Mouse (Mus musculus): ENCODE data around the gene Ehbp1l1.

The Ehbp1l1 gene

DNA sequence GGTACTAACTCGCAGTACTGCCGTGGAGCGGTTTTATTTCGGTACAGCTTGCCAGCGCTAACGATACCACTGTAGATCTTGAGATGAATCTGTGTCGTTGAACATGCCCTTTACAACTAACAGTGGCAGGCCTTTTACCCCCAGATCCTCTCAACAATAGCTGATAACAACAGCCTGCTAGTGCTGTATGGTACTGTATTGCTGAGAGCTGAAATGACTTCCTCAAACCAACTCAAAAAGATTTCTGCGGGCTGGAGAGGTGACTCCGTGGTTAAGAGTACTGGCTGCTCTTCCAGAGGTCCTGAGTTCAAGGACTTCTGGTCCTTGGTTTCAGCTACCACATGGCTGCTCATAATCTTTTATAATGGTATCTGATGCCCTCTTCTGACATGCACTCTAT, 8.2 kb upstream of the Ehbp1l1 start:
- ATAC-seq (ENCODE audit: low TSS enrichment) = no peak

GRCm38 (mm10) chr19:5731264-5731978, 5.3 kb upstream of the Ehbp1l1 start:
- peak; percentile 72 for ATAC-seq (ENCODE audit: low TSS enrichment)

DNA sequence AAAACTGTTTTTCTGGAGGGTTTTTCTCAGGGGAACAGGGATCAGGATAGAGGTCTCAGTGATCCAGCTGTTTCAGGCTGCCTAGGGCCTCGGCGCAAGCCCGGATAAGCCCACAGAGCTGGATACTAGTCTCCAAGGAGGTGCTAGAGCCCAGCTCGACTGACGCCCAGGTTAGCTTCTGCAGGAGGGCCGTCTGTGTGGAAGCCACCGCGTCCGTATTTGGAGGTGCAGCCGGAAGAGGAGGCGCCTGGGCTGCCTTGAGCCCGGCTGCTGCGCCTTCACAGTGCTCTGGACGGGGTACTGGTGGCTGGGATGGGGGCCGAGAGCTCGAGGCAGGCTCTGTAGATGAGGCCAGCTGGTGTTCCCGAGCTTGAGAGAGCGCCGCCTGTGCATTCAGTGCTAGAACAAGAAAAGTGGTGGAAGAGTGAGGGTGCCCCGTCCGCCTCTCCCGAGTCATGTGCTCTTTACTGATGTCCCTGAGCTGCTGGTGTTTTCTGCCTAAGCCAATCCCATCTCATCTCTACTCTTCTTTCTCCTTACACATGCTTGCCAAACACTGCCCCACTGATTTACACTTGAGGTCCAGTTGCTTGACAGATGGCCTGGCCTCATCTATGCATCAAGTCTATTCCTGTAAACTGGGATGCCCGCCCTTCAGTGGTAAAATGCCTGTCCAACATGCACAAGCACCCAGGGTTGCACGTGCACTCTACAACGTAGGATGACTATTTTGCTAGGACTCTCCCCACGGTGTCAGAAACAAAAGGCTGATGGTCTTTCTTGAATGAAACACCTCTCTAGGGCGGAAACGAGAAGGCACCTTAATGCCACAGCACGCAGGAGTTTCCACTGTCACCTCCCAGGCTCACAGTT, 4.4 kb upstream of the Ehbp1l1 start:
- no peak for ATAC-seq (ENCODE audit: low TSS enrichment)

- ATAC-seq (ENCODE audit: low TSS enrichment) = peak; percentile 80
Observed at GRCm38 (mm10) chr19:5729444-5729815, 3.3 kb upstream of the Ehbp1l1 start, which contains the start of gene Fam89b. TSS of gene Fam89b (minus strand) at chr19:5729653.

DNA sequence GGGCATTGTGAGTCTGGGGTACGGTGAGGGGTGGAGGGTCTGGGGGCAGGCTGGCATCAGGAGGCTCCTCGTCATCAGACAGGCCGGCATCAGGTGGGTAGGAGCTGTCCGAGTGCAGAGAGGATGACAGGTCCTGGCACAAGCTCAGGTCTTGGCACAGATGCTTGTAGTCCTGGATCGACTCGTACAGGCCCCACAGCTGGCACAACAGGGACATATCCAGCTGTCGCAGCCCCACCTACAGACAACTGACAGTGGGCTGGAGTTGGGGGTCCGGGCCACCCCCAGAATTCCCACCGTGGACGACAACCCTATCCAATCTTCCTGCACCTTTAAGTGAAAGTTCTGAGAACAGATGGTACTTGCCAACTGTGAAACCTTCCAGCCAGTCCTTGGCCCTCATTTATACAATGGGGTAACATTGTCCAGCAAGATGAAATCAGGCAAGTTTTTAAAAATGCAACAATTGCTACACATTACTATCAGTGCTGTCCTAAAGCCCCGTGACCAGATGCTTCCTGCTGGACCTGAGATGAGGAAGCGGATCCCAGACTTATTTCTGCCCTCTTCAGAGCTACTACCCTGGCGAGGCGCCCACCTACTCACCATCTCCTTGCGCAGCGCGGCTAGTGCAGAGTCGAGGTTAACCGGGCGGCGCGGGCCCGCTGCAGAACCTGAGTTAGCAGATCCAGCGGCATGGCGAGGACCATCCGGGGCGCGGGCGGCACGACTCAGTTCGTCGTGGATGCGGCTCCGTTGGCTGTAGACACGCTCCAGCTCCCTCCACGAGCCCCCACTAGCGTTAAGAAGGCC, 2.7 kb upstream of the Ehbp1l1 start:
- peak; percentile 28 for ATAC-seq (ENCODE audit: low TSS enrichment)

- ATAC-seq (ENCODE audit: low TSS enrichment) = peak; percentile 35; the same call in 1 of the 2 replicates
Observed at GRCm38 (mm10) chr19:5727701-5728100, 1.6 kb upstream of the Ehbp1l1 start.

- ATAC-seq (ENCODE audit: low TSS enrichment) = no peak
Observed at GRCm38 (mm10) chr19:5726961-5727578, 953 bp upstream of the Ehbp1l1 start.

GRCm38 (mm10) chr19:5725029-5725707, 949 bp downstream of the Ehbp1l1 start:
- ATAC-seq (ENCODE audit: low TSS enrichment) = no peak

- no peak for ATAC-seq (ENCODE audit: low TSS enrichment)
Observed at GRCm38 (mm10) chr19:5724549-5724941, 1.6 kb downstream of the Ehbp1l1 start.

GRCm38 (mm10) chr19:5723934-5724548, 2.1 kb downstream of the Ehbp1l1 start:
- no peak for ATAC-seq (ENCODE audit: low TSS enrichment)

DNA sequence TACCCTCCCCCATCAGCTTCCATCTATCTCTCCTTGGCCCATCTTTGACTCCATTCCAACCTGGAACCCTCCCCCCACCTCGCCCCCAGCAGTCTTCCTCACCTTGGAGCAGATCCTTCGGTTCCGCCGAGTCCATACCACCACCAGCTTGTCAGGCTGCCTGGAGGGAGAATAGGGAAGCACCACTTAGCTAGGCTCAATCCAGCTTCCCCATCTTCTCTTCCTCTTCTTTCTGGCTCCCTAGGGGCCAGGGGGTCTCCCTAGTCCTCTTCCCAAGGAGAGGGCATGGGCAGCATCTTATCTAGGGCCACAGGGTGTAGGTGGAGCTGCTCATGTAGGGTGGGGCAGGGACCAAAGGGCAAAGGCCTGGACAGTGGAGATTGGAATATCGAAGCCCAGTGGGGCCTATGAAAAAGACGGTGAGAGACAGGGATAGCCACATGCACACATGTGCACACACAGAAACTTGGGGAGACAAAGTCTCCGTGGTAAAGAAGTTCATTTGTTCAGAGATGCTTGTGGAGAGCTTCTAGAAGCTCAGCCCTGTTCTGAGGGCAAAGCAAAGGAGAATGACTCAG, 3.2 kb downstream of the Ehbp1l1 start:
- ATAC-seq (ENCODE audit: low TSS enrichment) = no peak

GRCm38 (mm10) chr19:5721233-5721632, 4.9 kb downstream of the Ehbp1l1 start:
- ATAC-seq (ENCODE audit: low TSS enrichment) = no peak

- ATAC-seq (ENCODE audit: low TSS enrichment) = no peak
Observed at GRCm38 (mm10) chr19:5716955-5717354, 9.2 kb downstream of the Ehbp1l1 start.

DNA sequence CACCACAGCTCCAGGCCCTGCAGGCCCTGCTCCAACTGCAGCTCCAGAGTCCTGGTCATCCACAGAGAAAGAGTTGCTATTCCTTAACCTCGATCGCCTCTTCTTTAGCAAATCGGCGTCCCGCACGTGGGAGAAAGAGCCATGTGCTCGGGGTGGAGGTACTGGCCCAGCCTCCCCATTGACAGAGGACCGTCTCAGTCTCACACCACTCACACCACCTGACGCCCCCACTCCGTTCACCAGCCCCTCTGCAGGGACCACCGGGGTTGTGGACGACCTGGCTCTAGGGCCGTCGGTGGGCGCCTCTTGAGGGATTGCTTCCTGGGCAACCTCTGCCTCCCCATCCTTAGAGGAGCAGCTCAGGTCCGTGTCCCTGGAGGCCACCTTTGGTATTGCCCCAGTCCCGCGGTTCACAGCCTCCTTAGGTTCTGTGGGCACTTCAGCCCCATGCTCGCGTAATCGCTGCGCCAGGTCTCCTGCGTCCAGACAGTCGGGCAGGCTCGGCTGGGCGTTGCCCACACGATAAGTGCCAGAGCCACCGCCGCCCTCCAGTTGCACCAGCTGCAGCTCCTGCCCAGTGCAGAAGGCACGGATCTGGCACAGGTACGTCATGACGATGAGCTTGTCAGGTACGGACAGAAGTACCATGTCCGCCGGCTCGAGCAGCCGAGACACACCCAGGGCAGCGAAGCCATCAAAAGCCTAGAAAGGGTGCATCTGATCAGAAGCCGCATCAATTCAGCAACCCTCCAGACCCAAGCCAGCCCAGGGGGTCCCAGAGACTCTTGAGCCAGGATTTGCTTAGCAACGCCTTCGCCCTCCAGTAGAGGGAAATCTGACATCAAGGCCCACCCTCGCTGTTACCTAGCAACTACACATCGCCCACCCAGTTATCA, 10.1 kb downstream of the Ehbp1l1 start:
- peak; percentile 53; the same call in 1 of the 2 replicates for ATAC-seq (ENCODE audit: low TSS enrichment)

- no peak for ATAC-seq (ENCODE audit: low TSS enrichment)
Observed at GRCm38 (mm10) chr19:5713730-5714129, 12.4 kb downstream of the Ehbp1l1 start.

GRCm38 (mm10) chr19:5713255-5713654, 12.9 kb downstream of the Ehbp1l1 start:
- no peak for ATAC-seq (ENCODE audit: low TSS enrichment)

DNA sequence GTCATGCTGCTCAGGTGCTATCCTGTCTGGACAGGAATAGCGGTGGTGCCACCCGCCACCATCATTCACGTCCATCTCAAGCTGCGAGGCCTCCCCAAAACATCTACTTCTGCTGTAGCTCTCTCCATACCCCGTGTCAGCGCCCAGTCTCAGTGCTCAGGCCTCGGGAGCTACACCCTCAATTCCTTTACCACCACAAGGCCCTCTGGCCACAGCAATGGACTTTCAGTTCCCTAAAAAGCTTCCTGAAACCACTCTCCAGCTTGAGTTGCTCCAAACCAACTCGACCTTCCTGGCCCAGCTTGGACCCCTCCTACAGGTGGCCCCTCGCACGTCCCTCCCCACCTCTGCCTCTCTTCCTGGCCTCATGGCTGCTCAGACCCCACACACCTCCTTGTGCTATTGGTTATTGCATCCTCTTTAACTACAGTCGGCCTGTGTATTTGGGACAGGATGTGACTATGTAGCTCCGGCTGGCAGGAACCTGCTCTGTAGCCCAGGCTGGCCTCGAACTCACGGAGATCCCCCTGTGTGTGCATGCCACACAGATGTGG, 14.1 kb downstream of the Ehbp1l1 start:
- ATAC-seq (ENCODE audit: low TSS enrichment) = no peak

DNA sequence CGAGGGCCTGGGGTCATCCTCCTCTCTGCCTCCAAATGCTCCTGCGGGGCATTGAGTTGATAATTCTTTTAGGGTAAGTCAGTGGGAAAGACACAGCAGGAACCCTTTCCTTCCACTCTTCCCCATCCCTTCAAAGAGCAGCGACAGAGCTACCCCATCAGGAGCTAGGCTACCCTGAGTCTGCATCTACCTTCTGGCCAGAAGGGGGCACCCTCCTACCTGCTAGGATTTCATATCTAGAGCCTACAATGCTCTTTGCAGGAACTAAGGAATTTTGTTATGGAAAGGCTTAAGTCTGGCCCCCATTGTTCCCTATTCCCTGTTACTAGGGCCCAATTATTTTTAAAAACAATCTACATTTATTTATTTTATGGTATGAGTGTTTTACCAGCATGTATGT, 14.9 kb downstream of the Ehbp1l1 start:
- ATAC-seq (ENCODE audit: low TSS enrichment) = peak; percentile 81; the same call in 1 of the 2 replicates

GRCm38 (mm10) chr19:5710581-5710980, 15.5 kb downstream of the Ehbp1l1 start:
- ATAC-seq (ENCODE audit: low TSS enrichment) = no peak

All from frontal cortex, adult (tissue).